Mouse (Mus musculus) testis, adult 2 months (tissue): ENCODE results near the gene Trp53i13.

Experiments used
- CTCF ChIP-seq: fragments of 200-500 bp; IDR thresholded peaks from 2 replicates; pipeline ENCODE4 v1.5.1; 2012; ENCODE audit warnings: low read depth, mild to moderate bottlenecking, inconsistent platforms, low read length, moderate library complexity; ENCODE audit not compliant: control insufficient read depth, insufficient read depth, insufficient replicate concordance
- POLR2A ChIP-seq: fragments of 200-500 bp; IDR thresholded peaks from 2 replicates; pipeline ENCODE4 v1.6.1; 2012; ENCODE audit warnings: low read depth, mild to moderate bottlenecking, inconsistent platforms, low read length, moderate library complexity; ENCODE audit not compliant: control insufficient read depth

DNA sequence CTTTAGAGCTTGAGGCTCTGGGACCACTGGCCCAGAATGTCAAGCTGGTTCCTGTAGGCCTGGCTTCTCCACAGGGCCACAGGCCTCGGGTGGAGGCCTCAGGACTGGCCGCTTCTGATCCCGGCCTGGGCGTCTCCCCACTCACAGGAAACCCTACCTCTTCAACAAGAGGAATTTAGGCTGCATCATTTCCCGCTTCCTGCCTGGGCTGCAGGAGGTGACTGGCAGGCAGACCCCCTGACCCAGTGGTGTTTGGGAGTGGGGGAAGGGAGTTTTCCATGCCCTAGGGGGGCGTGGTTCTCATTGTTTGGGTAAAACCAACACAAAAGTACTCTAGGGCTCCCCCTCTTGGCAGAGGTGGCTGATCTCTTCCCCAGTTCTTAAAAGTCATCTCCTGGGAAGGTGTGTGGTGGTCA, 18.4 kb downstream of the Trp53i13 start:
- TF ChIP-seq CTCF (no peak), POLR2A (no peak)
